Mouse (Mus musculus) kidney, postnatal 25 days (tissue): ENCODE measurements around the gene Smim26.

Source experiments
- DNase-seq, 2 experiments: peaks; one replicate each; pipeline ENCODE4 v3.0.0; 2021; ENCODE audit warnings: mixed read lengths in 2 of 2

Smim26 gene

DNA sequence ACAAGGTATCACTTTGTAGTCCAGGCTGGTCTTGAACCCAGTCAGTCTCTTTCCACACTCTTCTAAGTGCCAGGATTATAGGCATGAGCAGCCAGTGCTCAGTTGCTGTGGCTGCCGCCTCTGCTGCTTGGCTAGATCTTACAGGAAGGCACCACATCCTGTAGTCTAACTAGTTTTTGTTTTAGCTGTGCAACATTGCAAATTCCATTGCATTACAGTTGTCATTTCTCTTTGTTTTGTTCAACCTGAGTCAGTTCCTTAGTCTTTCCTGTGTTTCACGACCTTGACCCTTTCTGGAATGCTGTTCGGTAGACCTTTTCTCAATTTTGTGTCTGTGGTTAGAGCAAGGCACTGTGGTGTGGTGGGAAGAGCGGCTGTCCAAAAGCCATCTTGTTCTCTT, 43.4 kb downstream of the Smim26 start:
- peak; percentile 15 to 52 for DNase-seq

DNA sequence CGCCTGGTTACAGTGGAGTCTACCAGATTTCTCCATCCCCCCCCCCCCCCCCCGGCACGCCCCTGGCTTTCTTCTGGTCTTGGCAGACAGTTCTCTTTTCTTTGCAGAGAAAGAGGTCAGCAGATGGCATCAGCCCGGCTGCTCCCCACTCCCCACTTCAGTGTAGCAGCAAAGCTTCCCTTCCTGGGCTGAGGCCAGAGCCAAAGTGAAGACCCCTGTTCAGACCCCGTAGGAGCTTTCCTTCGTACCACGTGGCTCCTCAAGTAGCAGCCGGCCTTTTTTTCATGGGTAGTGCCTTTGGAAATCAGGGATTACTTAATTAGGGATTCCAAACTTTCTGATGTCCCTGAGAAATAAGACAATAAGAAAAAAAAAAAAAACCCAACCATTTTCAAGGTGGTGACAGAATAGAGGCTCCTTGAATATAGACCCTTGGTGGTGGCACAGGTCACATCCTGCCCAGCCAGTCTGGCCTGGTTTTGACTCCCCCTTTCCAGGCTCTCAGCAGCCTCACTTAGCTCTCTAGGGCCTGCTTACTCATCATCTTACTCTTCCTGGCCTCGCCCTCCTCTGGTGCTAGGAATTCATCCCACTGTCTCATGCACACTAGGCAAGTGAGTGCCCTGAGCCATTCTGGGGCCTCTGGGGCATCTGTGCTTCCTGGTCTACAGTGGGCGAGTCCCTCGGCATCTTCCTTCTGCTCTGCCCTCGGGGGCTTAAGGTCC, 44.0 kb downstream of the Smim26 start:
- DNase-seq, result no peak

GRCm38 (mm10) chr2:144638719-144639118, 44.9 kb downstream of the Smim26 start:
- DNase-seq, result peak; percentile 42 to 51

- no peak for DNase-seq
Observed at GRCm38 (mm10) chr2:144640101-144640500, 46.2 kb downstream of the Smim26 start.

DNA sequence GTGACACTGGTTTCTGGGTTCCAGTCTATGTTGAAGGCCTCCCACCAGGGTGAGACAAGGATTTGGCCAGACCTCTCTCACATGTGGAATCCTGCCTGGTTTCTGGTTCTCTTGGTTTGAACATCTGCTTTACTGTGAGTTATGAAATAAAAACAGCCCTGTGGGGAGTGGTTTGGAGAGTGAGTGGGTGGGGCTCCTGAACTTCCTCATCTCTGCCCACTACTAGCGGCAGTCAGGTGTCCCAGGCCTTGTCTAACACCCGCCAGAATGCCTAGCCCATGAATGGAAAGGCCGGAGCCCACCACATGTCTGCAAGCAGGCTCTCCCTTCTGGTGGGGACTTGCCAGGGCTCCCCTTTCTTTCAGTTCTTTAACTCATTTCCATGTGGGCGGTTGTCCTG, 48.1 kb downstream of the Smim26 start:
- DNase-seq, result no peak
